Mouse (Mus musculus) liver, embryonic 13.5 days (tissue): ENCODE results near the gene Pygb. TPM values are rescaled to one million over a fixed set of nuclear protein-coding genes. Genes with fewer than 3 reads are reported as not detected.

Source experiments
- ATAC-seq: fragments of 200-750 bp; cut with Nextera tagmentation; 2 replicates; pipeline ENCODE4 v1.8.0; 2017; ENCODE audit warnings: low read depth, mild to moderate bottlenecking, moderate number of reproducible peaks, moderate library complexity
- DNase-seq: peaks from one replicate; pipeline ENCODE4 v3.0.0; 2022
- H3K27ac ChIP-seq: fragments of 300-500 bp; sonication (generic); 2 replicates; pipeline ENCODE4 v1.5.1; 2015; ENCODE audit warnings: moderate library complexity, mild to moderate bottlenecking, inconsistent platforms
- H3K27me3 ChIP-seq: fragments of 300-500 bp; sonication (generic); 2 replicates; pipeline ENCODE4 v1.6.1; 2015; ENCODE audit warnings: mild to moderate bottlenecking, inconsistent platforms
- H3K36me3 ChIP-seq: fragments of 300-500 bp; sonication (generic); 2 replicates; pipeline ENCODE4 v1.6.1; 2015; ENCODE audit warnings: mild to moderate bottlenecking, inconsistent platforms
- H3K4me1 ChIP-seq: fragments of 300-500 bp; sonication (generic); replicated peaks from 2 replicates; pipeline ENCODE4 v1.6.1; 2015; ENCODE audit warnings: inconsistent platforms
- H3K4me2 ChIP-seq: fragments of 300-500 bp; sonication (generic); 2 replicates; pipeline ENCODE4 v1.6.1; 2015; ENCODE audit warnings: inconsistent platforms, mild to moderate bottlenecking, moderate library complexity
- H3K4me3 ChIP-seq: fragments of 300-500 bp; sonication (generic); replicated peaks from 2 replicates; pipeline ENCODE4 v1.5.1; 2015; ENCODE audit warnings: mild to moderate bottlenecking, inconsistent platforms
- H3K9ac ChIP-seq: fragments of 300-500 bp; sonication (generic); 2 replicates; pipeline ENCODE4 v1.6.1; 2015; ENCODE audit warnings: mild to moderate bottlenecking, inconsistent platforms
- H3K9me3 ChIP-seq: fragments of 300-500 bp; sonication (generic); replicated peaks from 2 replicates; pipeline ENCODE4 v1.6.1; 2016; ENCODE audit warnings: inconsistent platforms
- WGBS: fragments of 180-500 bp; shearing (Covaris S2); methylation state at CpG from one replicate; pipeline ENCODE4 v1.1.7; 2015; ENCODE audit not compliant: insufficient replicate concordance; 5-methylcytosine and 5-hydroxymethylcytosine counted together
- polyA plus RNA-seq: library from polyadenylated mRNA; unstranded; fragments of >200 nt; fragmentation: Nextera tagmentation; extraction: Ambion mirVana; gene quantifications from 2 replicates; pipeline ENCODE4 v1.2.1, GENCODE M21; 2015

Pygb gene
- polyA plus RNA-seq, 1 experiment from 2014 or later = 22.9 TPM

- no peak overlapping the region for H3K27ac ChIP-seq
- no peaks in the 10 kb centered on the region for H3K36me3 ChIP-seq
- H3K9me3 ChIP-seq = no peaks in the 10 kb centered on the region
- WGBS = 85% methylated on average over 1 of the region's 1 CpGs
- H3K9ac ChIP-seq = no peak overlapping the region
- no peaks in the 10 kb centered on the region for H3K27me3 ChIP-seq
- no peak for DNase-seq
- no peak overlapping the region for H3K4me3 ChIP-seq
- ATAC-seq = no peak
- no peak overlapping the region for H3K4me2 ChIP-seq
- H3K4me1 ChIP-seq = peaks cover 6% of the 10 kb centered on the region
These were observed 88.7 kb downstream of the Pygb start for GRCm38 (mm10) chr2:150875226-150875625.

GRCm38 (mm10) chr2:150877561-150877960 lies 91.0 kb downstream of the Pygb start:
- H3K27me3 ChIP-seq = no peaks in the 10 kb centered on the region
- H3K9ac ChIP-seq = no peak overlapping the region
- WGBS = 81% methylated on average over 4 of the region's 4 CpGs
- ATAC-seq = no peak
- H3K4me1 ChIP-seq = peaks cover 6% of the 10 kb centered on the region
- H3K4me3 ChIP-seq = no peak overlapping the region
- no peak for DNase-seq
- no peak overlapping the region for H3K27ac ChIP-seq
- H3K36me3 ChIP-seq = no peaks in the 10 kb centered on the region
- H3K9me3 ChIP-seq = no peaks in the 10 kb centered on the region
- H3K4me2 ChIP-seq = no peak overlapping the region

Other genes with a start within 250 kb of the Pygb start
- 6.1 and 6.2 TPM in 2 replicates for gene Cst7, start 216.3 kb upstream of the Pygb start, polyA plus RNA-seq
- gene Apmap, start 178.2 kb upstream of the Pygb start, polyA plus RNA-seq = 26.2 and 28.7 TPM in 2 replicates
- gene Acss1, start 118.2 kb upstream of the Pygb start, polyA plus RNA-seq = 28.7 and 44.7 TPM in 2 replicates
- gene Vsx1, start 97.4 kb upstream of the Pygb start, polyA plus RNA-seq = not detected in 2 replicates
- 16.5 and 17.2 TPM in 2 replicates for gene Entpd6, start 37.7 kb upstream of the Pygb start, polyA plus RNA-seq
- 21.2 and 21.6 TPM in 2 replicates for gene Abhd12, start 118.0 kb downstream of the Pygb start, polyA plus RNA-seq
- 47.7 and 51.8 TPM in 2 replicates for gene Gins1, start 118.7 kb downstream of the Pygb start, polyA plus RNA-seq